Mouse (Mus musculus) thymus, adult 2 months (tissue): Measurements from ENCODE around the gene H1foo. TPM values are rescaled to one million over a fixed set of nuclear protein-coding genes. Genes with fewer than 3 reads are reported as not detected.

Source experiments
- DNase-seq: peaks from one replicate; pipeline ENCODE4 v3.0.0; 2021
- H3K27ac ChIP-seq: fragments of 200-500 bp; 2 replicates; pipeline ENCODE4 v1.5.1; 2012; ENCODE audit warnings: low read length, control low read depth; ENCODE audit not compliant: control insufficient read depth, insufficient read depth
- H3K27me3 ChIP-seq: fragments of 200-500 bp; 2 replicates; pipeline ENCODE4 v1.6.1; 2012; ENCODE audit warnings: mild to moderate bottlenecking, low read length, moderate library complexity, mixed read lengths; ENCODE audit not compliant: control insufficient read depth, insufficient read depth
- H3K36me3 ChIP-seq: fragments of 200-500 bp; 2 replicates; pipeline ENCODE4 v1.6.1; 2012; ENCODE audit warnings: mild to moderate bottlenecking, low read length, moderate library complexity; ENCODE audit not compliant: control insufficient read depth, insufficient read depth
- H3K4me1 ChIP-seq: fragments of 200-500 bp; replicated peaks from 2 replicates; pipeline ENCODE4 v1.6.1; 2012; ENCODE audit warnings: low read length; ENCODE audit not compliant: control insufficient read depth, insufficient read depth
- H3K4me3 ChIP-seq: fragments of 200-500 bp; 2 replicates; pipeline ENCODE4 v1.5.1; 2012; ENCODE audit warnings: mild to moderate bottlenecking, low read length, control low read depth, moderate library complexity; ENCODE audit not compliant: control insufficient read depth, insufficient read depth
- CTCF ChIP-seq: fragments of 200-500 bp; IDR thresholded peaks from 2 replicates; pipeline ENCODE4 v1.5.1; 2012; ENCODE audit warnings: mild to moderate bottlenecking, control low read depth, low read length, moderate library complexity, borderline replicate concordance; ENCODE audit not compliant: control insufficient read depth, poor library complexity, insufficient read depth; ENCODE audit errors: extremely low read depth
- POLR2A ChIP-seq: fragments of 200-500 bp; IDR thresholded peaks from 2 replicates; pipeline ENCODE4 v1.6.1; 2012; ENCODE audit warnings: mild to moderate bottlenecking, low read length, control low read depth, moderate library complexity; ENCODE audit not compliant: control insufficient read depth, poor library complexity, insufficient read depth; ENCODE audit errors: extremely low read depth
- WGBS: fragments of 180-500 bp; shearing (Covaris S2); methylation state at CpG from one replicate; pipeline ENCODE4 v1.1.7; 2018; 5-methylcytosine and 5-hydroxymethylcytosine counted together
- polyA plus RNA-seq: library from polyadenylated mRNA; depleted of rRNA; stranded (reverse); fragments of >200 nt; gene quantifications from 2 replicates; pipeline ENCODE4 v1.2.3, GENCODE M21; 2012

H1foo gene
- polyA plus RNA-seq, 1 experiment: 0.81 TPM

- Histone ChIP-seq H3K27me3 (no peaks in the 10 kb centered on the region), H3K4me1 (no peaks in the 10 kb centered on the region; the same call in 1 of the 2 replicates), H3K4me3 (no peak overlapping the region), H3K36me3 (no peaks in the 10 kb centered on the region), H3K27ac (no peak overlapping the region)
- TF ChIP-seq CTCF: no peak
- no peak for TF ChIP-seq POLR2A
- 93% methylated on average over 3 of the region's 3 CpGs for WGBS
- DNase-seq: no peak
Observed at GRCm38 (mm10) chr6:115902545-115902944, 42.2 kb upstream of the H1foo start.

GRCm38 (mm10) chr6:115905568-115905967 is 39.2 kb upstream of the H1foo start:
- TF ChIP-seq CTCF (no peak), POLR2A (no peak)
- WGBS: 94% methylated on average over 6 of the region's 6 CpGs
- H3K27me3 ChIP-seq: no peaks in the 10 kb centered on the region
- H3K4me3 ChIP-seq: no peak overlapping the region
- H3K27ac ChIP-seq: no peak overlapping the region
- H3K4me1 ChIP-seq: peaks cover 13% of the 10 kb centered on the region
- no peaks in the 10 kb centered on the region for H3K36me3 ChIP-seq
- DNase-seq: no peak

- no peak overlapping the region for H3K4me3 ChIP-seq
- TF ChIP-seq CTCF (no peak), POLR2A (no peak)
- no peak overlapping the region for H3K27ac ChIP-seq
- H3K4me1 ChIP-seq: peaks cover 17% of the 10 kb centered on the region
- no peak for DNase-seq
- no peaks in the 10 kb centered on the region for H3K27me3 ChIP-seq
- 38% methylated on average over 1 of the region's 1 CpGs for WGBS
- H3K36me3 ChIP-seq: no peaks in the 10 kb centered on the region
Observed at GRCm38 (mm10) chr6:115906455-115906854, 38.3 kb upstream of the H1foo start.

GRCm38 (mm10) chr6:115906871-115907270 is 37.9 kb upstream of the H1foo start:
- no peak overlapping the region for H3K27ac ChIP-seq
- H3K4me3 ChIP-seq: no peak overlapping the region
- no peaks in the 10 kb centered on the region for H3K36me3 ChIP-seq
- no peak for DNase-seq
- H3K27me3 ChIP-seq: no peaks in the 10 kb centered on the region
- H3K4me1 ChIP-seq: peaks cover 17% of the 10 kb centered on the region
- no peak for TF ChIP-seq CTCF
- no peak for TF ChIP-seq POLR2A
- WGBS: 31% methylated on average over 2 of the region's 2 CpGs

DNA sequence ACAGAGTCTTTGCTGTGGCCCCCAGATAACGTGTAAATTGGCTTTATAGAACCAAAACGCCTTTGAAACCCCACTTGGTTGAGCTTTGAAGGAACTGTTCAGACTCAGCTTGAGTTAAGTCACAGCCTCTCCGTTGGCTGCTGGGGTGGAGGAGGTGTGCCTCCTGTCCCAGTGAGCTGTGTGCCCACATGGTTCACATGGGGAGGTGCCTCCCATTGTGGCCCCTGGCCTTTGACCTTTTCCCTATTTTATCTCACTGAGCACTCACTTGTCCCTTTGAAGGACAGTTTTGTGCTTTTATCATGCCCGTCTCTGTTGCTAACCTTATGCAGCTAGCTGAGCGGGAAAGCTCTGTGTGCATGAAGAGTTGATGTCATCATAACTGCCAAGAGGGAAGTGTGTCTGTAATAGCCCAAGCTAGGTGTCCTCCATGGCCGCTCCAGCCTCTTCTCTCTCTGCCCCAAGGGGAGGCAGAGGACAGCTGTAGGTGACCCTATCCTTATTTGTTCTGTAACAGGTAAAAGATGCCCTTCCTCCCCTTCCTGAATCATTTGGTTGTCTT is 36.2 kb upstream of the H1foo start:
- H3K36me3 ChIP-seq: no peaks in the 10 kb centered on the region
- peaks cover 17% of the 10 kb centered on the region for H3K4me1 ChIP-seq
- DNase-seq: no peak
- 84% methylated on average over 6 of the region's 6 CpGs for WGBS
- H3K27me3 ChIP-seq: no peaks in the 10 kb centered on the region
- TF ChIP-seq CTCF: no peak
- no peak for TF ChIP-seq POLR2A
- no peak overlapping the region for H3K4me3 ChIP-seq
- no peak overlapping the region for H3K27ac ChIP-seq

DNA sequence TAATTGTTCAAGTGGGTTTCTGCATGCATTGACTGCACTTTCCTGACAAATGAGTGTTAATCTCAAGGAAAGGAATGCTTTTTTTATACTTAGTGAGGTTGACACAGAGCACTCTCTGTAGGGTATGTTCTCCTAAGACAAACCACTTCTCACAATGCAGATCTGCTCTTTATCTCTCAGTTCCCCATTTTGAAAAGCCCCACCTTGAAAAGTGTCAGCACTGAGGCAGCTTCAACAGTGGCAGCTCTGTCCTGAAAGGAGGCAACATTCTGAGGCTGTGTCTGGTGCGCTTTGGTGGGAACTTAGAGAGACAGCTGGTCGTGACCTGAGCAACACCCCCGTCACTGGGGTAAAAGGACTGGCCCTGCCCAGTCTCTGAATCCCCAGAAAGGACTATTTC is 35.7 kb upstream of the H1foo start:
- H3K36me3 ChIP-seq: no peaks in the 10 kb centered on the region
- no peaks in the 10 kb centered on the region for H3K27me3 ChIP-seq
- no peak overlapping the region for H3K27ac ChIP-seq
- H3K4me3 ChIP-seq: no peak overlapping the region
- no peak for DNase-seq
- TF ChIP-seq CTCF (no peak), POLR2A (no peak)
- H3K4me1 ChIP-seq: peaks cover 17% of the 10 kb centered on the region
- WGBS: 56% methylated on average over 3 of the region's 3 CpGs

- TF ChIP-seq CTCF (no peak), POLR2A (no peak)
- H3K4me3 ChIP-seq: no peak overlapping the region
- H3K27me3 ChIP-seq: no peaks in the 10 kb centered on the region
- peak; percentile 19 for DNase-seq
- H3K27ac ChIP-seq: no peak overlapping the region
- no peaks in the 10 kb centered on the region for H3K36me3 ChIP-seq
- 36% methylated on average over 8 of the region's 8 CpGs for WGBS
- peaks cover 17% of the 10 kb centered on the region for H3K4me1 ChIP-seq
Observed at GRCm38 (mm10) chr6:115909940-115910339, 34.8 kb upstream of the H1foo start.
